Comparison of ENCODE assay signal across 6 mouse cellular contexts in genomic region chrX:75754531-75754930, GRCm38 (mm10).
DNase-seq lines count a peak whose midpoint lies in the region.
"Not testable (repeated sequence)": the region's sequence is repeated elsewhere in the genome, so short reads cannot be mapped to it uniquely, and the experiment has no call there.

No protein-coding gene starts in this region.

- intact Hi-C loops in gastrocnemius, postnatal 14 days (cut with DNase I; ENCODE audit: low total_unique reads): not testable (repeated sequence)

- DNase-seq in adrenal gland, adult 2 months: peak; percentile 47
- peak; percentile 20 for DNase-seq in gastrocnemius, postnatal 14 days
- DNase-seq in heart, postnatal 4 days: peak; percentile 39
- DNase-seq in kidney, adult 18-20 months: peak; percentile 42
- peak; percentile 58 for DNase-seq in lung, postnatal 36 days
- DNase-seq in retina, postnatal 1 day: peak; percentile 4

Comparison
In these comparisons a context has a peak if more than half of its experiments do, and no peak if none do; other contexts are left out.
1. Peak in every context shown above with its lines: DNase-seq.
2. DNase-seq: peak in every context shown above with its lines; median percentile 58 in lung, postnatal 36 days; 47 in adrenal gland, adult 2 months; 42 in kidney, adult 18-20 months; 39 in heart, postnatal 4 days; 20 in gastrocnemius, postnatal 14 days; 4 in retina, postnatal 1 day.